Mouse (Mus musculus) heart, adult 2 months (tissue): Measurements from ENCODE around the gene Slc7a6.

ENCODE experiments used
- CTCF ChIP-seq: fragments of 200-600 bp; IDR thresholded peaks from 2 replicates; pipeline ENCODE4 v1.8.1; 2022; ENCODE audit warnings: antibody characterized with exemption, mild to moderate bottlenecking, moderate library complexity
- EP300 ChIP-seq: fragments of 200-500 bp; IDR thresholded peaks from 2 replicates; pipeline ENCODE4 v1.6.1; 2011; ENCODE audit warnings: low read depth, low read length, control low read depth; ENCODE audit not compliant: insufficient read depth

- no peak for TF ChIP-seq EP300
- no peak for TF ChIP-seq CTCF
Measured at GRCm38 (mm10) chr8:106232751-106233150, 64.1 kb downstream of the Slc7a6 start.
